9 mouse cellular contexts compared by ENCODE assay signal in genomic region chr4:148533613-148534328, GRCm38 (mm10). TPM values are rescaled to one million over a fixed set of nuclear protein-coding genes. Genes with fewer than 3 reads are reported as not detected.
DNase-seq lines count a peak whose midpoint lies in the region; ATAC-seq lines count a peak whose summit lies in the region.
"Had no signal": no experiment of that assay in that cellular context is flagged by ENCODE, and none has a peak within 500 bp of the region (broad histone marks: within the 10 kb centered on the region; RNA-seq: fewer than 3 reads in every experiment).

No protein-coding gene starts in this region.

- no peak overlapping the region for H3K4me2 ChIP-seq in midbrain, embryonic 14.5 days (ENCODE audit: low read length)
- no peak overlapping the region for H3K4me2 ChIP-seq in midbrain, embryonic 13.5 days (replicated peaks)
- no peak overlapping the region for H3K4me2 ChIP-seq in kidney, embryonic 15.5 days
- H3K4me2 ChIP-seq: lung, embryonic 14.5 days had no signal

- H3K9me3 ChIP-seq in midbrain, embryonic 14.5 days (ENCODE audit: control insufficient read depth, low read length): no peaks in the 10 kb centered on the region
- H3K9me3 ChIP-seq in midbrain, embryonic 13.5 days: no peaks in the 10 kb centered on the region
- no peaks in the 10 kb centered on the region for H3K9me3 ChIP-seq in kidney, embryonic 15.5 days (replicated peaks)

- no peak overlapping the region for H3K27ac ChIP-seq in midbrain, embryonic 14.5 days (replicated peaks; ENCODE audit: low read depth, low read length)
- no peak overlapping the region for H3K27ac ChIP-seq in midbrain, embryonic 13.5 days
- H3K27ac ChIP-seq in kidney, embryonic 15.5 days: no peak overlapping the region

- peak; percentile 32 to 33 for DNase-seq in frontal cortex, postnatal 10 days (ENCODE audit: low spot score in 2 of 2)
- no peak for DNase-seq in frontal cortex, postnatal 36 days (ENCODE audit: low spot score in 2 of 2)
- DNase-seq in midbrain, embryonic 14.5 days: peak; percentile 23
- peak; percentile 28 for DNase-seq in cerebellum, adult 8-10 months
- peak; percentile 58 to 70 for DNase-seq in layer of hippocampus, postnatal 10 days (ENCODE audit: low spot score in 2 of 2)
- DNase-seq: lung, embryonic 14.5 days had no signal

- no peak for ATAC-seq in midbrain, embryonic 14.5 days (ENCODE audit: low FRiP score, low TSS enrichment)
- ATAC-seq in midbrain, embryonic 13.5 days: no peak
- no peak for ATAC-seq in kidney, embryonic 15.5 days (replicated peaks; ENCODE audit: low FRiP score)
- ATAC-seq in inflammation-experienced regulatory T-cells, adult 6 months: no peak

- 90% methylated on average over 12 of the region's 12 CpGs for WGBS in midbrain, embryonic 14.5 days
- WGBS in midbrain, embryonic 13.5 days: 91% methylated on average over 12 of the region's 12 CpGs
- WGBS in kidney, embryonic 15.5 days: 94% methylated on average over 12 of the region's 12 CpGs

- no peak overlapping the region for H3K4me3 ChIP-seq in midbrain, embryonic 14.5 days (replicated peaks; ENCODE audit: low read depth, low read length)
- no peak overlapping the region for H3K4me3 ChIP-seq in midbrain, embryonic 13.5 days (replicated peaks)
- no peak overlapping the region for H3K4me3 ChIP-seq in kidney, embryonic 15.5 days (replicated peaks)

- no peaks in the 10 kb centered on the region for H3K4me1 ChIP-seq in midbrain, embryonic 14.5 days (ENCODE audit: control insufficient read depth, insufficient read depth, low read length)
- no peaks in the 10 kb centered on the region for H3K4me1 ChIP-seq in midbrain, embryonic 13.5 days (replicated peaks)
- no peaks in the 10 kb centered on the region for H3K4me1 ChIP-seq in kidney, embryonic 15.5 days

- peaks cover 97% of the 10 kb centered on the region for H3K36me3 ChIP-seq in midbrain, embryonic 14.5 days (ENCODE audit: control insufficient read depth, insufficient read depth, low read length)
- peaks cover 95% of the 10 kb centered on the region for H3K36me3 ChIP-seq in midbrain, embryonic 13.5 days
- H3K36me3 ChIP-seq in kidney, embryonic 15.5 days: peaks cover 96% of the 10 kb centered on the region

- H3K9ac ChIP-seq in midbrain, embryonic 14.5 days (replicated peaks; ENCODE audit: low read length): no peak overlapping the region
- no peak overlapping the region for H3K9ac ChIP-seq in midbrain, embryonic 13.5 days (replicated peaks)
- H3K9ac ChIP-seq in kidney, embryonic 15.5 days: no peak overlapping the region
- H3K9ac ChIP-seq: lung, embryonic 14.5 days had no signal

- H3K27me3 ChIP-seq in midbrain, embryonic 14.5 days (ENCODE audit: control insufficient read depth, insufficient read depth, low read length): no peaks in the 10 kb centered on the region
- no peaks in the 10 kb centered on the region for H3K27me3 ChIP-seq in midbrain, embryonic 13.5 days
- no peaks in the 10 kb centered on the region for H3K27me3 ChIP-seq in kidney, embryonic 15.5 days

RNA-seq across cellular contexts. Expression of gene Exosc10, which starts 24.5 kb away (rescaled TPM):
- 76.5 and 93.2 TPM in 2 replicates for polyA plus RNA-seq in midbrain, embryonic 14.5 days (2014; fragmentation: Nextera tagmentation; extraction: Ambion mirVana)
- polyA plus RNA-seq in midbrain, embryonic 13.5 days (2015; fragmentation: Nextera tagmentation; extraction: Ambion mirVana): 91.4 and 94.1 TPM in 2 replicates
- 10 to 100 TPM; 57.5 to 58.2 TPM for total RNA-seq in layer of hippocampus, postnatal 10 days (2021)
- polyA plus RNA-seq in kidney, embryonic 15.5 days (2015; fragmentation: Nextera tagmentation; extraction: Ambion mirVana): 89.3 and 98.3 TPM in 2 replicates
- 100 to 1,000 TPM in 1 of 3 experiments, 10 to 100 TPM in 2; 63.8 to 103 (median 96.2) TPM for polyA plus RNA-seq in inflammation-experienced regulatory T-cells, adult 6 months (2017; shearing (Covaris generic))

RNA-seq across cellular contexts. Expression of gene Angptl7, which starts 33.5 kb away (rescaled TPM):
- 0.26 and 0.41 TPM in 2 replicates for polyA plus RNA-seq in midbrain, embryonic 14.5 days (2014; fragmentation: Nextera tagmentation; extraction: Ambion mirVana)
- polyA plus RNA-seq in midbrain, embryonic 13.5 days (2015; fragmentation: Nextera tagmentation; extraction: Ambion mirVana): 0.23 and 0.32 TPM in 2 replicates
- under 1 TPM; 0.20 to 0.21 TPM for total RNA-seq in layer of hippocampus, postnatal 10 days (2021)
- 1.4 and 3.8 TPM in 2 replicates for polyA plus RNA-seq in kidney, embryonic 15.5 days (2015; fragmentation: Nextera tagmentation; extraction: Ambion mirVana)
- under 1 TPM; 0.16 to 0.61 (median 0.36) TPM for polyA plus RNA-seq in inflammation-experienced regulatory T-cells, adult 6 months (2017; shearing (Covaris generic))

RNA-seq across cellular contexts. Expression of gene Srm, which starts 57.5 kb away (rescaled TPM):
- polyA plus RNA-seq in midbrain, embryonic 14.5 days (2014; fragmentation: Nextera tagmentation; extraction: Ambion mirVana): 146 and 171 TPM in 2 replicates
- polyA plus RNA-seq in midbrain, embryonic 13.5 days (2015; fragmentation: Nextera tagmentation; extraction: Ambion mirVana): 116 and 128 TPM in 2 replicates
- total RNA-seq in layer of hippocampus, postnatal 10 days (2021): 10 to 100 TPM; 83.5 to 83.8 TPM
- 192 and 209 TPM in 2 replicates for polyA plus RNA-seq in kidney, embryonic 15.5 days (2015; fragmentation: Nextera tagmentation; extraction: Ambion mirVana)
- 1 to 10 TPM; 4.7 to 5.2 (median 4.8) TPM for polyA plus RNA-seq in inflammation-experienced regulatory T-cells, adult 6 months (2017; shearing (Covaris generic))

Comparison
In these comparisons a context has a peak if more than half of its experiments do, and no peak if none do; other contexts are left out.
1. DNase-seq: peak in frontal cortex, postnatal 10 days (2 of 2), midbrain, embryonic 14.5 days (single experiment), cerebellum, adult 8-10 months (single experiment) and layer of hippocampus, postnatal 10 days (2 of 2); none in frontal cortex, postnatal 36 days (0 of 2).
2. RNA of gene Srm, which starts 57.5 kb away (polyA plus RNA-seq): 192 to 209 TPM in kidney, embryonic 15.5 days, 146 to 171 TPM in midbrain, embryonic 14.5 days and 116 to 128 TPM in midbrain, embryonic 13.5 days; 4.7 to 5.2 TPM in inflammation-experienced regulatory T-cells, adult 6 months; every median in the first group is over 10 times any median in the second.